Mouse (Mus musculus) right cerebral cortex, adult 18-20 months (tissue): ENCODE data around the gene Selenom.

Experiments used
- DNase-seq: peaks from one replicate; pipeline ENCODE4 v3.0.0; 2022; ENCODE audit warnings: mixed read lengths

Gene Selenom

GRCm38 (mm10) chr11:3554976-3555375 lies 40.5 kb downstream of the Selenom start:
- no peak for DNase-seq

DNA sequence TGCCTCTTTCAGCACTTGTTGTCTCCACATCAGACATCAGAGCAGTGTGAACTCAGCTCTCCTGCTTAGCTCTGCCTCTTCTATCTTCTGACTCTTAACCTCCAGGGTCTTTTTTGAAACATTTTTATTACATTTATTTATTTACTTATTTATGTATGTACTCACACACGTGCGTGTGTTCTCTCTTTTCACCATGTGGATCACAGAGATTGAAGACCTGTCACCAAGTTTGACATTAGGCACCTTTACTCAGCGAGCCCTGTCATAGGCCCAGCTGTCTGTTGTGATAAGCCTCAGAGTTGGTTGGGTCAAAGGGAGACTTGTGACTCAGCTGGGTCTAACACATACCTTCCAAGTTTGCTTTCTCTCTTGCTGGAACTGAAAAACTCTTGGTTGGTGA lies 43.4 kb downstream of the Selenom start:
- no peak for DNase-seq

- DNase-seq, result no peak
Observed at GRCm38 (mm10) chr11:3560202-3560601, 45.7 kb downstream of the Selenom start.

GRCm38 (mm10) chr11:3563853-3564252 lies 49.4 kb downstream of the Selenom start:
- no peak for DNase-seq

GRCm38 (mm10) chr11:3564451-3564850 lies 50.0 kb downstream of the Selenom start:
- DNase-seq, result no peak

DNA sequence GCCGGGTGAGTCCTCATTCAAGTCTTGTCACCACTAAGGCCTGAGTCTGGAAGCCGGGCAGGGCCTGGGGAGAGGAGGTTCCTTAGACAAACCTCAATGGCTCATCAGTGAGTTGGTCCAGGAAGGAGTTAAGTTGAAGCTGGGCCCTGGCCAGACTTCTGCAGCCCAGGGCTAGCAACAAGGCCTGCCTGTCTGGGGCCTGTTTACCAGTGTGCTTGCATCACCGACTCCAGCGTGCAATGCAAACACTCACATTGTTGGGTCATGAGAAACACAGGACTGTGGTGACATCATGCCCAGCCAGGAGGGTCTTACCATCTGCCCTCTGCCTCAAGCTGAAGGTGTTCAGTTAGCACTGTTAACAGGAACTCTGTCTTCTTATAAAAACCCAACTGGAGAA lies 51.5 kb downstream of the Selenom start:
- no peak for DNase-seq
